Mouse (Mus musculus): ENCODE measurements around the gene Marc1.

- TF ChIP-seq GATA1 (IDR thresholded peaks at IDR 0.05; ENCODE audit: low read length) = no peak
- no peak for TF ChIP-seq TAL1 (IDR thresholded peaks at IDR 0.05; ENCODE audit: low read length)
Measured at GRCm38 (mm10) chr1:184860276-184860675, 49.2 kb upstream of the Marc1 start.
